In genomic region chr19:26014620-26015180, GRCm38 (mm10) we compare ENCODE assay signal across 9 mouse cellular contexts.
DNase-seq lines count a peak whose midpoint lies in the region; ATAC-seq lines count a peak whose summit lies in the region.
"Had no signal": no experiment of that assay in that cellular context is flagged by ENCODE, and none has a peak within 500 bp of the region (broad histone marks: within the 10 kb centered on the region; RNA-seq: fewer than 3 reads in every experiment).

No protein-coding gene starts in this region.

- no peak overlapping the region for H3K4me3 ChIP-seq in forebrain, embryonic 14.5 days (ENCODE audit: low read depth, low read length)
- H3K4me3 ChIP-seq in forebrain, embryonic 12.5 days (replicated peaks), result no peak overlapping the region
- H3K4me3 ChIP-seq in intestine, embryonic 15.5 days (replicated peaks), result no peak overlapping the region
- H3K4me3 ChIP-seq: midbrain, embryonic 12.5 days had no signal

- ATAC-seq in forebrain, embryonic 14.5 days, result peak; percentile 72; the same call in 1 of the 2 replicates
- no peak for ATAC-seq in forebrain, embryonic 12.5 days (ENCODE audit: low FRiP score)
- ATAC-seq in intestine, embryonic 15.5 days, result no peak

- H3K36me3 ChIP-seq in forebrain, embryonic 14.5 days (ENCODE audit: control insufficient read depth, insufficient read depth, low read length), result no peaks in the 10 kb centered on the region
- no peaks in the 10 kb centered on the region for H3K36me3 ChIP-seq in forebrain, embryonic 12.5 days (replicated peaks)
- no peaks in the 10 kb centered on the region for H3K36me3 ChIP-seq in intestine, embryonic 15.5 days
- H3K36me3 ChIP-seq: midbrain, embryonic 12.5 days had no signal

- peak; percentile 62 for DNase-seq in forebrain, embryonic 14.5 days (ENCODE audit: low spot score)
- peak; percentile 3 to 22 for DNase-seq in spleen, postnatal 10 days (ENCODE audit: low spot score in 2 of 2)
- DNase-seq in spleen, postnatal 14 days (ENCODE audit: low spot score in 2 of 2), result no peak
- DNase-seq in layer of hippocampus, postnatal 36 days, result peak; percentile 7 to 16
- DNase-seq in right cerebral cortex, postnatal 25 days, result peak; percentile 12
- no peak for DNase-seq in thymus, adult 18-20 months

- H3K4me2 ChIP-seq in forebrain, embryonic 14.5 days (ENCODE audit: low read length), result no peak overlapping the region
- no peak overlapping the region for H3K4me2 ChIP-seq in forebrain, embryonic 12.5 days
- H3K4me2 ChIP-seq in intestine, embryonic 15.5 days (replicated peaks), result no peak overlapping the region
- H3K4me2 ChIP-seq: midbrain, embryonic 12.5 days had no signal

- no peaks in the 10 kb centered on the region for H3K4me1 ChIP-seq in forebrain, embryonic 14.5 days (ENCODE audit: control insufficient read depth, insufficient read depth, low read length)
- H3K4me1 ChIP-seq in forebrain, embryonic 12.5 days, result peaks cover 4% of the 10 kb centered on the region; the same call in 1 of the 2 replicates
- no peaks in the 10 kb centered on the region for H3K4me1 ChIP-seq in intestine, embryonic 15.5 days (replicated peaks)

- no peaks in the 10 kb centered on the region for H3K27me3 ChIP-seq in forebrain, embryonic 14.5 days (replicated peaks; ENCODE audit: control insufficient read depth, insufficient read depth, low read length)
- H3K27me3 ChIP-seq in forebrain, embryonic 12.5 days, result no peaks in the 10 kb centered on the region
- no peaks in the 10 kb centered on the region for H3K27me3 ChIP-seq in intestine, embryonic 15.5 days (replicated peaks)
- H3K27me3 ChIP-seq: midbrain, embryonic 12.5 days had no signal

- H3K9ac ChIP-seq in forebrain, embryonic 14.5 days (ENCODE audit: low read length), result no peak overlapping the region
- H3K9ac ChIP-seq in forebrain, embryonic 12.5 days, result no peak overlapping the region
- H3K9ac ChIP-seq in intestine, embryonic 15.5 days, result no peak overlapping the region
- H3K9ac ChIP-seq: midbrain, embryonic 12.5 days had no signal

- 38% methylated on average over 8 of the region's 8 CpGs for WGBS in forebrain, embryonic 14.5 days
- 42% methylated on average over 8 of the region's 8 CpGs for WGBS in forebrain, embryonic 12.5 days
- 31% methylated on average over 8 of the region's 8 CpGs for WGBS in intestine, embryonic 15.5 days

- no peak overlapping the region for H3K27ac ChIP-seq in forebrain, embryonic 14.5 days (ENCODE audit: low read depth, low read length)
- no peak overlapping the region for H3K27ac ChIP-seq in forebrain, embryonic 12.5 days
- no peak overlapping the region for H3K27ac ChIP-seq in intestine, embryonic 15.5 days
- H3K27ac ChIP-seq: midbrain, embryonic 12.5 days had no signal

- H3K9me3 ChIP-seq in forebrain, embryonic 14.5 days (replicated peaks; ENCODE audit: control insufficient read depth, low read length), result no peaks in the 10 kb centered on the region
- no peaks in the 10 kb centered on the region for H3K9me3 ChIP-seq in forebrain, embryonic 12.5 days
- no peaks in the 10 kb centered on the region for H3K9me3 ChIP-seq in intestine, embryonic 15.5 days
- H3K9me3 ChIP-seq: midbrain, embryonic 12.5 days had no signal

Comparison
In these comparisons a context has a peak if more than half of its experiments do, and no peak if none do; other contexts are left out.
1. DNase-seq: peak in forebrain, embryonic 14.5 days (single experiment), spleen, postnatal 10 days (2 of 2), layer of hippocampus, postnatal 36 days (2 of 2) and right cerebral cortex, postnatal 25 days (single experiment); none in spleen, postnatal 14 days (0 of 2) and thymus, adult 18-20 months (0 of 2).